In genomic region chr16:94302274-94303202, GRCm38 (mm10) we compare ENCODE assay signal across 8 mouse cellular contexts. TPM values are rescaled to one million over a fixed set of nuclear protein-coding genes. Genes with fewer than 3 reads are reported as not detected.
DNase-seq lines count a peak whose midpoint lies in the region; ATAC-seq and TF ChIP-seq lines count a peak whose summit lies in the region.

No protein-coding gene starts in this region.

- intact Hi-C loops in heart, postnatal 25 days (cut with DNase I) = no loop called here

- H3K9ac ChIP-seq in intestine, embryonic 16.5 days (ENCODE audit: low read depth, low read length) = peak overlapping the region; percentile 60
- peak overlapping the region; percentile 50 for H3K9ac ChIP-seq in limb, embryonic 14.5 days (ENCODE audit: low read depth, low read length, severe bottlenecking)
- peak overlapping the region; percentile 31; the same call in 1 of the 2 replicates for H3K9ac ChIP-seq in midbrain, embryonic 12.5 days (replicated peaks)
- H3K9ac ChIP-seq in stomach, embryonic 16.5 days (ENCODE audit: low read length) = peak overlapping the region; percentile 54

- peak overlapping the region; percentile 28 for H3K4me3 ChIP-seq in intestine, embryonic 16.5 days (ENCODE audit: low read length)
- peak overlapping the region; percentile 21 for H3K4me3 ChIP-seq in limb, embryonic 14.5 days (replicated peaks; ENCODE audit: low read length)
- H3K4me3 ChIP-seq in midbrain, embryonic 12.5 days = peak overlapping the region; percentile 24
- peak overlapping the region; percentile 21 for H3K4me3 ChIP-seq in stomach, embryonic 16.5 days (replicated peaks; ENCODE audit: low read length)

- H3K27me3 ChIP-seq in intestine, embryonic 16.5 days (replicated peaks; ENCODE audit: control insufficient read depth, insufficient read depth, low read length) = no peaks in the 10 kb centered on the region
- H3K27me3 ChIP-seq in limb, embryonic 14.5 days (ENCODE audit: control insufficient read depth, insufficient read depth, low read length) = no peaks in the 10 kb centered on the region
- H3K27me3 ChIP-seq in midbrain, embryonic 12.5 days = peaks cover 19% of the 10 kb centered on the region
- no peaks in the 10 kb centered on the region for H3K27me3 ChIP-seq in stomach, embryonic 16.5 days (ENCODE audit: control insufficient read depth, insufficient read depth, low read length)

- no peaks in the 10 kb centered on the region for H3K9me3 ChIP-seq in intestine, embryonic 16.5 days (ENCODE audit: control insufficient read depth, low read length)
- no peaks in the 10 kb centered on the region for H3K9me3 ChIP-seq in limb, embryonic 14.5 days (ENCODE audit: control insufficient read depth, low read length)
- no peaks in the 10 kb centered on the region for H3K9me3 ChIP-seq in midbrain, embryonic 12.5 days
- no peaks in the 10 kb centered on the region for H3K9me3 ChIP-seq in stomach, embryonic 16.5 days (replicated peaks; ENCODE audit: control insufficient read depth, low read length)

- ATAC-seq in intestine, embryonic 16.5 days = peak; percentile 79
- ATAC-seq in limb, embryonic 14.5 days (ENCODE audit: low FRiP score, low read depth) = peak; percentile 55; the same call in 1 of the 2 replicates
- peak; percentile 49 for ATAC-seq in midbrain, embryonic 12.5 days (ENCODE audit: low FRiP score, low read depth)
- peak; percentile 69 for ATAC-seq in stomach, embryonic 16.5 days (ENCODE audit: insufficient read depth, low FRiP score)

- no peak for TF ChIP-seq POLR2A in limb, embryonic 14.5 days (IDR thresholded peaks at IDR 0.05; ENCODE audit: borderline replicate concordance, extremely low read depth, insufficient read depth, insufficient read length)

- no peak overlapping the region; the same call in 1 of the 2 replicates for H3K27ac ChIP-seq in intestine, embryonic 16.5 days (ENCODE audit: low read length)
- no peak overlapping the region for H3K27ac ChIP-seq in limb, embryonic 14.5 days (replicated peaks; ENCODE audit: low read depth, low read length)
- H3K27ac ChIP-seq in midbrain, embryonic 12.5 days (replicated peaks) = 0 out of 2 replicates have a peak overlapping the region, but pooled peaks have one; percentile 15
- no peak overlapping the region for H3K27ac ChIP-seq in stomach, embryonic 16.5 days (ENCODE audit: low read length)

- H3K4me1 ChIP-seq in intestine, embryonic 16.5 days (ENCODE audit: control insufficient read depth, insufficient read depth, low read length) = peaks cover 13% of the 10 kb centered on the region
- peaks cover 13% of the 10 kb centered on the region for H3K4me1 ChIP-seq in limb, embryonic 14.5 days (ENCODE audit: control insufficient read depth, insufficient read depth, low read length)
- H3K4me1 ChIP-seq in midbrain, embryonic 12.5 days = peaks cover 16% of the 10 kb centered on the region
- H3K4me1 ChIP-seq in stomach, embryonic 16.5 days (ENCODE audit: control insufficient read depth, insufficient read depth, low read length) = no peaks in the 10 kb centered on the region

- H3K4me2 ChIP-seq in intestine, embryonic 16.5 days (ENCODE audit: low read depth, low read length) = peak overlapping the region; percentile 56
- peak overlapping the region; percentile 48 for H3K4me2 ChIP-seq in limb, embryonic 14.5 days (replicated peaks; ENCODE audit: low read depth, low read length, severe bottlenecking)
- peak overlapping the region; percentile 42 for H3K4me2 ChIP-seq in midbrain, embryonic 12.5 days (replicated peaks)
- H3K4me2 ChIP-seq in stomach, embryonic 16.5 days (ENCODE audit: low read depth, low read length) = peak overlapping the region; percentile 42

- 8% methylated on average over 30 of the region's 30 CpGs for WGBS in intestine, embryonic 16.5 days
- 4% methylated on average over 29 of the region's 30 CpGs for WGBS in limb, embryonic 14.5 days
- WGBS in midbrain, embryonic 12.5 days = 11% methylated on average over 30 of the region's 30 CpGs
- 9% methylated on average over 30 of the region's 30 CpGs for WGBS in stomach, embryonic 16.5 days

- peak; percentile 94 for DNase-seq in heart, adult 11 months
- no peak for DNase-seq in heart, postnatal 25 days (ENCODE audit: low spot score)
- DNase-seq in cerebellum, postnatal 14 days = peak; percentile 73 to 80
- peak; percentile 9 to 33 for DNase-seq in gastrocnemius, adult 8-10 months (ENCODE audit: low spot score in 2 of 2)
- DNase-seq in limb, embryonic 14.5 days (ENCODE audit: low spot score) = peak; percentile 27

- no peaks in the 10 kb centered on the region for H3K36me3 ChIP-seq in intestine, embryonic 16.5 days (ENCODE audit: control insufficient read depth, insufficient read depth, low read length)
- H3K36me3 ChIP-seq in limb, embryonic 14.5 days (ENCODE audit: control insufficient read depth, insufficient read depth, low read length) = no peaks in the 10 kb centered on the region
- H3K36me3 ChIP-seq in midbrain, embryonic 12.5 days = no peaks in the 10 kb centered on the region
- no peaks in the 10 kb centered on the region; the same call in 1 of the 2 replicates for H3K36me3 ChIP-seq in stomach, embryonic 16.5 days (ENCODE audit: control insufficient read depth, insufficient read depth, low read length)

RNA-seq across cellular contexts. Expression of gene Hlcs, which starts 10.8 kb away (rescaled TPM):
- total RNA-seq in heart, postnatal 25 days (2021) = 1 to 10 TPM; 5.0 to 5.7 TPM
- 10 to 100 TPM in 2 of 4 experiments, 1 to 10 TPM in 2; 7.9 to 10.8 (median 9.8) TPM for total RNA-seq in gastrocnemius, adult 8-10 months (2022)
- 7.2 and 7.4 TPM in 2 replicates for polyA plus RNA-seq in intestine, embryonic 16.5 days (2015; fragmentation: Nextera tagmentation; extraction: Ambion mirVana)
- polyA plus RNA-seq in limb, embryonic 14.5 days (2012; rRNA removed) = 6.1 and 7.1 TPM in 2 replicates
- 6.3 and 6.4 TPM in 2 replicates for polyA plus RNA-seq in limb, embryonic 14.5 days (2014; fragmentation: Nextera tagmentation; extraction: Ambion mirVana)
- 12.6 and 13.3 TPM in 2 replicates for polyA plus RNA-seq in midbrain, embryonic 12.5 days (2016; fragmentation: Nextera tagmentation; extraction: Ambion mirVana)
- 10.2 and 10.3 TPM in 2 replicates for polyA plus RNA-seq in stomach, embryonic 16.5 days (2015; fragmentation: Nextera tagmentation; extraction: Ambion mirVana)

RNA-seq across cellular contexts. Expression of gene Ripply3, which starts 25.7 kb away (rescaled TPM):
- total RNA-seq in heart, postnatal 25 days (2021) = 1 to 10 TPM; 3.9 to 4.3 TPM
- under 1 TPM; 0.49 to 0.85 (median 0.74) TPM for total RNA-seq in gastrocnemius, adult 8-10 months (2022)
- polyA plus RNA-seq in intestine, embryonic 16.5 days (2015; fragmentation: Nextera tagmentation; extraction: Ambion mirVana) = 4.5 and 4.6 TPM in 2 replicates
- polyA plus RNA-seq in limb, embryonic 14.5 days (2012; rRNA removed) = 2.3 and 2.9 TPM in 2 replicates
- polyA plus RNA-seq in limb, embryonic 14.5 days (2014; fragmentation: Nextera tagmentation; extraction: Ambion mirVana) = 5.2 TPM in 2 replicates
- polyA plus RNA-seq in midbrain, embryonic 12.5 days (2016; fragmentation: Nextera tagmentation; extraction: Ambion mirVana) = 3.4 and 3.9 TPM in 2 replicates
- 7.0 and 8.3 TPM in 2 replicates for polyA plus RNA-seq in stomach, embryonic 16.5 days (2015; fragmentation: Nextera tagmentation; extraction: Ambion mirVana)
